Mouse (Mus musculus) cerebellum, postnatal 4 days (tissue): Measurements from ENCODE around the gene Pax6.

Experiments used
- DNase-seq, 2 experiments: peaks; one replicate each; pipeline ENCODE4 v3.0.0; 2022; ENCODE audit warnings: low spot score in 2 of 2, mixed read lengths in 1 of 2

The Pax6 gene

GRCm38 (mm10) chr2:105668271-105669270 lies at the start of gene Pax6:
Pax6 (plus strand) TSS chr2:105668900.
- DNase-seq = peak in 1 of 2 experiments; percentile 84

GRCm38 (mm10) chr2:105648933-105649332 lies 19.8 kb upstream of the Pax6 start:
- no peak for DNase-seq

- DNase-seq = peak in 1 of 2 experiments; percentile 10
These were observed 12.2 kb upstream of the Pax6 start for GRCm38 (mm10) chr2:105656456-105656855.

- peak in 1 of 2 experiments; percentile 9 for DNase-seq
These were observed 9.3 kb upstream of the Pax6 start for GRCm38 (mm10) chr2:105659350-105659749.

GRCm38 (mm10) chr2:105659926-105660873 lies 8.5 kb upstream of the Pax6 start:
- peak in 1 of 2 experiments; percentile 65 for DNase-seq

- DNase-seq = peak in 1 of 2 experiments; percentile 39
These were observed 7.7 kb upstream of the Pax6 start for GRCm38 (mm10) chr2:105660874-105661622.

- peak in 1 of 2 experiments; percentile 63 for DNase-seq
These were observed 7.1 kb upstream of the Pax6 start for GRCm38 (mm10) chr2:105661623-105662066.

- peak in 1 of 2 experiments; percentile 17 for DNase-seq
These were observed 6.6 kb upstream of the Pax6 start for GRCm38 (mm10) chr2:105662121-105662520.

- no peak for DNase-seq
These were observed 6.1 kb upstream of the Pax6 start for GRCm38 (mm10) chr2:105662606-105663005.

- peak in 1 of 2 experiments; percentile 20 for DNase-seq
These were observed 5.6 kb upstream of the Pax6 start for GRCm38 (mm10) chr2:105663101-105663511.

- no peak for DNase-seq
These were observed 3.7 kb upstream of the Pax6 start for GRCm38 (mm10) chr2:105664996-105665395.

GRCm38 (mm10) chr2:105665491-105666250 lies 3.0 kb upstream of the Pax6 start:
- DNase-seq = no peak

GRCm38 (mm10) chr2:105666331-105666730 lies 2.4 kb upstream of the Pax6 start:
- no peak for DNase-seq

- DNase-seq = peak in 1 of 2 experiments; percentile 28
These were observed 1.7 kb upstream of the Pax6 start for GRCm38 (mm10) chr2:105666763-105667625.

- peak in 1 of 2 experiments; percentile 42 for DNase-seq
These were observed 1.1 kb upstream of the Pax6 start for GRCm38 (mm10) chr2:105667626-105667950.

GRCm38 (mm10) chr2:105669371-105669861 lies 716 bp downstream of the Pax6 start:
- DNase-seq = peak in 1 of 2 experiments; percentile 23

GRCm38 (mm10) chr2:105669881-105670730 lies 1.4 kb downstream of the Pax6 start:
- peak in 1 of 2 experiments; percentile 26 for DNase-seq

GRCm38 (mm10) chr2:105670731-105671095 lies 2.0 kb downstream of the Pax6 start:
- no peak for DNase-seq
